28 mouse cellular contexts compared by ENCODE assay signal in the genomic region with DNA sequence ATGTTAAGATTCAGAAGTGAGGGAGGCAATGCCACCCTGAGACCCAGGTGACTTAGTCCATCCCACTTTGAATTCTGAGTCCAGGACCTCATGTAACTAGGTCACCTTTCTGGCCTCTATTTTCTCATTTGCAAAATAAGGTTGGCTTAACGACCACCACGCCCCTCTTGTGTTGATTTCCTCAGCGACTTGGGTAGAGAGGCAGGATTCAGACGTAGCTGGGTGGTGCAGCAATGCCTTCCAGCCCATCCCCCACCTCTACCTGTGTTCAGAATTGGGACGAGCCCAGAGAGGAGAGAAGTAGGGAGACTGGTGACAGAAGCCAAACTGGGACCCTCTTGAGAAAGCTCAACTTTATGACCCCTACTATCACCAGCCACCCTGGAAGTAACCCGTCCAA. TPM values are rescaled to one million over a fixed set of nuclear protein-coding genes. Genes with fewer than 3 reads are reported as not detected.
DNase-seq lines count a peak whose midpoint lies in the region; ATAC-seq and TF ChIP-seq lines count a peak whose summit lies in the region.
"Had no signal": no experiment of that assay in that cellular context is flagged by ENCODE, and none has a peak within 500 bp of the region (broad histone marks: within the 10 kb centered on the region; RNA-seq: fewer than 3 reads in every experiment).

No protein-coding gene starts in this region.

- TF ChIP-seq EP300 in ES-Bruce4 (IDR thresholded peaks at IDR 0.05; ENCODE audit: insufficient read depth, low read depth, low read length), result peak; percentile 81; the same call in 1 of the 2 replicates

- ATAC-seq in forebrain, embryonic 11.5 days (replicated peaks; ENCODE audit: low FRiP score), result no peak
- no peak for ATAC-seq in forebrain, postnatal 0 days
- ATAC-seq in forebrain, embryonic 16.5 days, result no peak
- ATAC-seq: activated CD4-positive, CD25-positive, alpha-beta regulatory T cell, adult 4 months; CD4-positive, CD25-positive, alpha-beta regulatory T cell, adult 4 months; Patski had no signal

- H3K4me1 ChIP-seq in forebrain, embryonic 11.5 days (replicated peaks; ENCODE audit: control insufficient read depth, insufficient read depth, low read length), result peaks cover 6% of the 10 kb centered on the region; the same call in 1 of the 2 replicates
- peaks cover 15% of the 10 kb centered on the region for H3K4me1 ChIP-seq in forebrain, postnatal 0 days (ENCODE audit: insufficient read depth)
- peaks cover 38% of the 10 kb centered on the region for H3K4me1 ChIP-seq in forebrain, embryonic 16.5 days (replicated peaks; ENCODE audit: control insufficient read depth, insufficient read depth, low read length)
- H3K4me1 ChIP-seq in forebrain, embryonic 10.5 days, result peaks cover 22% of the 10 kb centered on the region
- H3K4me1 ChIP-seq in ES-Bruce4 (ENCODE audit: control insufficient read depth, insufficient read depth, low read length), result peaks cover 5% of the 10 kb centered on the region

- no peaks in the 10 kb centered on the region for H3K36me3 ChIP-seq in forebrain, embryonic 11.5 days (ENCODE audit: control insufficient read depth, insufficient read depth, low read length)
- no peaks in the 10 kb centered on the region for H3K36me3 ChIP-seq in forebrain, postnatal 0 days (ENCODE audit: insufficient read depth)
- no peaks in the 10 kb centered on the region for H3K36me3 ChIP-seq in forebrain, embryonic 16.5 days (ENCODE audit: control insufficient read depth, insufficient read depth)
- no peaks in the 10 kb centered on the region for H3K36me3 ChIP-seq in forebrain, embryonic 10.5 days (replicated peaks)
- H3K36me3 ChIP-seq in ES-Bruce4 (ENCODE audit: control insufficient read depth, insufficient read depth, low read length, poor library complexity, severe bottlenecking), result no peaks in the 10 kb centered on the region
- H3K36me3 ChIP-seq: embryonic facial prominence, embryonic 13.5 days; embryonic facial prominence, embryonic 15.5 days; forebrain, embryonic 12.5 days had no signal

- H3K4me3 ChIP-seq in forebrain, embryonic 11.5 days (ENCODE audit: low read depth, low read length), result no peak overlapping the region
- no peak overlapping the region for H3K4me3 ChIP-seq in forebrain, postnatal 0 days (ENCODE audit: low read depth, low read length)
- no peak overlapping the region for H3K4me3 ChIP-seq in forebrain, embryonic 16.5 days (replicated peaks; ENCODE audit: low read length)
- no peak overlapping the region for H3K4me3 ChIP-seq in forebrain, embryonic 10.5 days
- no peak overlapping the region for H3K4me3 ChIP-seq in ES-Bruce4 (ENCODE audit: low read depth, low read length)
- H3K4me3 ChIP-seq: embryonic facial prominence, embryonic 13.5 days; embryonic facial prominence, embryonic 15.5 days; erythroblast, embryonic 14.5 days; forebrain, embryonic 12.5 days had no signal

- TF ChIP-seq POLR2A in ES-Bruce4 (IDR thresholded peaks at IDR 0.05; ENCODE audit: insufficient read depth, low read length), result no peak

- no peak for TF ChIP-seq CTCF in forebrain, postnatal 0 days (IDR thresholded peaks at IDR 0.05; ENCODE audit: low read depth)
- no peak for TF ChIP-seq CTCF in ES-Bruce4 (IDR thresholded peaks at IDR 0.05; ENCODE audit: low read depth, low read length)

- no peaks in the 10 kb centered on the region for H3K27me3 ChIP-seq in forebrain, embryonic 11.5 days (ENCODE audit: control insufficient read depth, insufficient read depth, low read length)
- H3K27me3 ChIP-seq in forebrain, postnatal 0 days (ENCODE audit: insufficient read depth, low read length), result no peaks in the 10 kb centered on the region
- no peaks in the 10 kb centered on the region for H3K27me3 ChIP-seq in forebrain, embryonic 16.5 days (replicated peaks; ENCODE audit: control insufficient read depth, insufficient read depth, low read length)
- H3K27me3 ChIP-seq in forebrain, embryonic 10.5 days (ENCODE audit: poor library complexity, severe bottlenecking), result no peaks in the 10 kb centered on the region
- no peaks in the 10 kb centered on the region for H3K27me3 ChIP-seq in ES-Bruce4 (ENCODE audit: control insufficient read depth, insufficient read depth, low read length, poor library complexity, severe bottlenecking)
- H3K27me3 ChIP-seq: CH12.LX; embryonic facial prominence, embryonic 13.5 days; embryonic facial prominence, embryonic 15.5 days; Patski had no signal

- H3K4me2 ChIP-seq in forebrain, embryonic 11.5 days (ENCODE audit: low read depth, low read length, severe bottlenecking), result no peak overlapping the region
- no peak overlapping the region for H3K4me2 ChIP-seq in forebrain, postnatal 0 days (ENCODE audit: low read depth)
- H3K4me2 ChIP-seq in forebrain, embryonic 16.5 days (ENCODE audit: low read length), result no peak overlapping the region
- H3K4me2 ChIP-seq: embryonic facial prominence, embryonic 13.5 days; embryonic facial prominence, embryonic 15.5 days; forebrain, embryonic 12.5 days had no signal

- H3K9ac ChIP-seq in forebrain, embryonic 11.5 days (ENCODE audit: low read length), result no peak overlapping the region
- H3K9ac ChIP-seq in forebrain, postnatal 0 days, result no peak overlapping the region
- no peak overlapping the region for H3K9ac ChIP-seq in forebrain, embryonic 16.5 days (replicated peaks; ENCODE audit: low read depth, low read length)
- no peak overlapping the region for H3K9ac ChIP-seq in ES-Bruce4 (ENCODE audit: low read depth, poor library complexity, severe bottlenecking)
- H3K9ac ChIP-seq: embryonic facial prominence, embryonic 13.5 days; embryonic facial prominence, embryonic 15.5 days; forebrain, embryonic 12.5 days had no signal

- DNase-seq in forebrain, embryonic 11.5 days (ENCODE audit: low spot score), result peak; percentile 5
- DNase-seq in forebrain, postnatal 0 days, result no peak
- DNase-seq in forebrain, embryonic 10.5 days (ENCODE audit: extremely low spot score, low spot score), result no peak
- peak; percentile 25 for DNase-seq in R1 (ENCODE audit: low read depth, low spot score)
- no peak for DNase-seq in cerebellum, adult 18-20 months
- no peak for DNase-seq in right cerebral cortex, postnatal 14 days
- DNase-seq: adrenal gland, adult 8-10 months; adrenal gland, postnatal 14 days; adrenal gland, postnatal 36 days; B cell, adult 2 months; cerebellum, adult 11-12 months; cerebellum, adult 8-10 months; cerebellum, adult 9-11 months; cerebellum, postnatal 14 days; cerebellum, postnatal 36 days; embryo, embryonic 11 days had no signal

- WGBS in forebrain, embryonic 11.5 days, result 71% methylated on average over 6 of the region's 6 CpGs
- 76% methylated on average over 6 of the region's 6 CpGs for WGBS in forebrain, postnatal 0 days
- 72% methylated on average over 6 of the region's 6 CpGs for WGBS in forebrain, embryonic 16.5 days
- 76% methylated on average over 6 of the region's 6 CpGs for WGBS in forebrain, embryonic 10.5 days

- H3K9me3 ChIP-seq in forebrain, embryonic 11.5 days (ENCODE audit: control insufficient read depth, low read length), result no peaks in the 10 kb centered on the region; the same call in 1 of the 2 replicates
- H3K9me3 ChIP-seq in forebrain, postnatal 0 days (ENCODE audit: low read length), result no peaks in the 10 kb centered on the region
- no peaks in the 10 kb centered on the region for H3K9me3 ChIP-seq in forebrain, embryonic 16.5 days (ENCODE audit: control insufficient read depth, low read length)
- H3K9me3 ChIP-seq in forebrain, embryonic 10.5 days, result peaks cover 6% of the 10 kb centered on the region; the same call in 1 of the 2 replicates
- H3K9me3 ChIP-seq in ES-Bruce4 (replicated peaks; ENCODE audit: control insufficient read depth, insufficient read depth, low read length, poor library complexity, severe bottlenecking), result no peaks in the 10 kb centered on the region
- H3K9me3 ChIP-seq: embryonic facial prominence, embryonic 13.5 days; embryonic facial prominence, embryonic 15.5 days had no signal

- H3K27ac ChIP-seq in forebrain, embryonic 11.5 days (ENCODE audit: low read depth, low read length), result no peak overlapping the region
- H3K27ac ChIP-seq in forebrain, postnatal 0 days (ENCODE audit: low read depth, low read length), result no peak overlapping the region
- H3K27ac ChIP-seq in forebrain, embryonic 16.5 days (ENCODE audit: low read length), result peak overlapping the region; percentile 90
- no peak overlapping the region for H3K27ac ChIP-seq in forebrain, embryonic 10.5 days
- H3K27ac ChIP-seq in ES-Bruce4 (ENCODE audit: insufficient read depth, low read length), result no peak overlapping the region
- H3K27ac ChIP-seq: forebrain, embryonic 12.5 days had no signal

RNA-seq across cellular contexts. Expression of gene Igsf3, which starts 31.6 kb away (rescaled TPM):
- polyA plus RNA-seq in forebrain, embryonic 11.5 days (2014; fragmentation: Nextera tagmentation; extraction: Ambion mirVana), result 19.1 and 19.3 TPM in 2 replicates
- 54.8 and 74.0 TPM in 2 replicates for total RNA-seq in forebrain, postnatal 0 days (2014; rRNA removed)
- 59.9 and 77.0 TPM in 2 replicates for polyA plus RNA-seq in forebrain, postnatal 0 days (2015; fragmentation: Nextera tagmentation; extraction: Ambion mirVana)
- 98.6 and 100 TPM in 2 replicates for polyA plus RNA-seq in forebrain, embryonic 16.5 days (2015; fragmentation: Nextera tagmentation; extraction: Ambion mirVana)
- 24.3 and 25.4 TPM in 2 replicates for polyA plus RNA-seq in forebrain, embryonic 10.5 days (2016; fragmentation: Nextera tagmentation; extraction: Ambion mirVana)
- 29.1 and 30.5 TPM in 2 replicates for polyA plus RNA-seq in ES-Bruce4 (2011; ENCODE audit: insufficient read depth, insufficient read length, low read depth, missing spikeins)

RNA-seq across cellular contexts. Expression of gene Cd2, which starts 57.6 kb away (rescaled TPM):
- not detected in 2 replicates for polyA plus RNA-seq in forebrain, embryonic 11.5 days (2014; fragmentation: Nextera tagmentation; extraction: Ambion mirVana)
- 0.69 TPM in 1 of 2 replicates, not detected in the other for total RNA-seq in forebrain, postnatal 0 days (2014; rRNA removed)
- polyA plus RNA-seq in forebrain, postnatal 0 days (2015; fragmentation: Nextera tagmentation; extraction: Ambion mirVana), result 0.16 and 0.35 TPM in 2 replicates
- polyA plus RNA-seq in forebrain, embryonic 16.5 days (2015; fragmentation: Nextera tagmentation; extraction: Ambion mirVana), result 0.37 and 0.57 TPM in 2 replicates
- not detected in 2 replicates for polyA plus RNA-seq in forebrain, embryonic 10.5 days (2016; fragmentation: Nextera tagmentation; extraction: Ambion mirVana)
- 0.58 and 1.8 TPM in 2 replicates for polyA plus RNA-seq in ES-Bruce4 (2011; ENCODE audit: insufficient read depth, insufficient read length, low read depth, missing spikeins)
- polyA plus RNA-seq: embryonic facial prominence, embryonic 11.5 days; embryonic facial prominence, embryonic 13.5 days; erythroblast, embryonic 14.5 days; forebrain, embryonic 12.5 days; G1E; Patski had no signal

Comparison
In these comparisons a context has a peak if more than half of its experiments do, and no peak if none do; other contexts are left out.
1. DNase-seq: peak in forebrain, embryonic 11.5 days (single experiment) and R1 (single experiment); none in forebrain, postnatal 0 days (single experiment), forebrain, embryonic 10.5 days (single experiment), cerebellum, adult 18-20 months (0 of 2) and right cerebral cortex, postnatal 14 days (single experiment).